Mouse (Mus musculus) stomach, embryonic 15.5 days (tissue): ENCODE measurements around the gene Epha7. TPM values are rescaled to one million over a fixed set of nuclear protein-coding genes. Genes with fewer than 3 reads are reported as not detected.

Experiments used
- ATAC-seq: fragments of 200-750 bp; cut with Nextera tagmentation; 2 replicates; pipeline ENCODE4 v1.8.0; 2017; ENCODE audit warnings: low read depth, moderate number of reproducible peaks, moderate TSS enrichment; ENCODE audit not compliant: insufficient read depth, low FRiP score
- H3K27ac ChIP-seq: fragments of 300-500 bp; sonication (generic); 2 replicates; pipeline ENCODE4 v1.5.1; 2015; ENCODE audit warnings: mild to moderate bottlenecking, inconsistent platforms
- H3K27me3 ChIP-seq: fragments of 300-500 bp; sonication (generic); replicated peaks from 2 replicates; pipeline ENCODE4 v1.6.1; 2015; ENCODE audit warnings: inconsistent platforms
- H3K36me3 ChIP-seq: fragments of 300-500 bp; sonication (generic); 2 replicates; pipeline ENCODE4 v1.6.1; 2015; ENCODE audit warnings: inconsistent platforms
- H3K4me1 ChIP-seq: fragments of 300-500 bp; sonication (generic); 2 replicates; pipeline ENCODE4 v1.6.1; 2015; ENCODE audit warnings: inconsistent platforms
- H3K4me2 ChIP-seq: fragments of 300-500 bp; sonication (generic); 2 replicates; pipeline ENCODE4 v1.6.1; 2015; ENCODE audit warnings: mild to moderate bottlenecking, inconsistent platforms
- H3K4me3 ChIP-seq: fragments of 300-500 bp; sonication (generic); replicated peaks from 2 replicates; pipeline ENCODE4 v1.5.1; 2015; ENCODE audit warnings: inconsistent platforms
- H3K9ac ChIP-seq: fragments of 300-500 bp; sonication (generic); 2 replicates; pipeline ENCODE4 v1.6.1; 2015; ENCODE audit warnings: inconsistent platforms
- H3K9me3 ChIP-seq: fragments of 300-500 bp; sonication (generic); 2 replicates; pipeline ENCODE4 v1.6.1; 2016; ENCODE audit warnings: inconsistent platforms
- WGBS: fragments of 180-500 bp; shearing (Covaris S2); methylation state at CpG from one replicate; pipeline ENCODE4 v1.1.7; 2015; 5-methylcytosine and 5-hydroxymethylcytosine counted together
- polyA plus RNA-seq: library from polyadenylated mRNA; unstranded; fragments of >200 nt; fragmentation: Nextera tagmentation; extraction: Ambion mirVana; gene quantifications from 2 replicates; pipeline ENCODE4 v1.2.1, GENCODE M21; 2015

Gene Epha7
- polyA plus RNA-seq, 1 experiment from 2014 or later: 21.8 TPM

GRCm38 (mm10) chr4:28850388-28850787 lies 37.5 kb downstream of the Epha7 start:
- H3K36me3 ChIP-seq: no peaks in the 10 kb centered on the region
- no peak for ATAC-seq
- H3K9ac ChIP-seq: no peak overlapping the region
- no peaks in the 10 kb centered on the region for H3K27me3 ChIP-seq
- no peaks in the 10 kb centered on the region for H3K9me3 ChIP-seq
- 41% methylated on average over 2 of the region's 2 CpGs for WGBS
- no peak overlapping the region for H3K4me3 ChIP-seq
- H3K4me2 ChIP-seq: no peak overlapping the region
- no peak overlapping the region for H3K27ac ChIP-seq
- H3K4me1 ChIP-seq: no peaks in the 10 kb centered on the region

DNA sequence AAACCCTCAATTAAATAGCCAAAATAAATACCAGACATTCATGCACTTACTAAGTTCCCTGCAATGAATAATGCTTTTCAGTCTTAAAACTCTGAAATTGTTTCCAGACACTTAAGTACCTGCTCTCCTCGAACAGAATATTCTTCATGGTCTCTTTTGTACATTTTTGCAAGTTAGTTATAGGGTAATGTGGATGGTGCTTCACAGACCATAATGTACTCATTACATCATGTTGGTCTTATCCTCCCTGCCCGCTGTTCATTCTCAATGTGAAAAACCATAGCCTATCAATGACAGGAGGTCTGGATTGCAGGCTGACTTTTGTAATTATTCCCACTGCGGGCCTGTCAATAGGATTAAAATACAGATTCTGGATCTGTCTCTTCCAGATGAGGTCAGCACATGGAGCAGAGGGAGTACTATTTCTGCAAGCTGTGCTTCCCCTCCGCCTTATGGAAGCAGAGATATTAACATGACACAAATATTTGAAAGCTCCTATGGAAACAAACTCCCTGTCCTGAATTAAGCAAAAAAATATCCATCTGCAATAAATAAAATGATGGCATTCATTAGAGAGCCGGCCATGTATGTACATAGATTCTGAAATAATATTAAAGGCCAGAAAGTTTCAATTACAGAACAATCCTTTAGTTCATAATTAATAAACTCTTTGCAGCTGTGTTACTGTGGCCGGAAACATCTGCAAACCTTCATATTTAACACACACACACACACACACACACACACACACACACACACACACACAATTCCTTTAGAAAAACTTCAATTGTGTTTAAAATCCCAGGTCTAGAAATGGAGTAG lies 50.1 kb downstream of the Epha7 start:
- 58% methylated on average over 6 of the region's 6 CpGs for WGBS
- Histone ChIP-seq H3K9me3 (no peaks in the 10 kb centered on the region), H3K27me3 (no peaks in the 10 kb centered on the region), H3K36me3 (no peaks in the 10 kb centered on the region), H3K4me1 (no peaks in the 10 kb centered on the region), H3K9ac (no peak overlapping the region), H3K4me2 (no peak overlapping the region), H3K27ac (no peak overlapping the region), H3K4me3 (no peak overlapping the region)
- ATAC-seq: no peak

- Histone ChIP-seq H3K27ac (no peak overlapping the region), H3K4me2 (no peak overlapping the region), H3K4me3 (no peak overlapping the region), H3K9ac (no peak overlapping the region), H3K36me3 (no peaks in the 10 kb centered on the region), H3K4me1 (no peaks in the 10 kb centered on the region), H3K9me3 (no peaks in the 10 kb centered on the region), H3K27me3 (no peaks in the 10 kb centered on the region)
- no peak for ATAC-seq
- 44% methylated on average over 2 of the region's 2 CpGs for WGBS
Observed at GRCm38 (mm10) chr4:28866411-28866810, 53.5 kb downstream of the Epha7 start.

- Histone ChIP-seq H3K4me2 (no peak overlapping the region), H3K9ac (no peak overlapping the region), H3K9me3 (no peaks in the 10 kb centered on the region), H3K36me3 (no peaks in the 10 kb centered on the region), H3K27me3 (no peaks in the 10 kb centered on the region), H3K4me1 (no peaks in the 10 kb centered on the region), H3K4me3 (no peak overlapping the region), H3K27ac (no peak overlapping the region)
- 89% methylated on average over 11 of the region's 11 CpGs for WGBS
- no peak for ATAC-seq
Observed at GRCm38 (mm10) chr4:28871615-28872014, 58.7 kb downstream of the Epha7 start.

GRCm38 (mm10) chr4:28881271-28882044 lies 68.5 kb downstream of the Epha7 start:
- Histone ChIP-seq H3K4me1 (no peaks in the 10 kb centered on the region), H3K9ac (no peak overlapping the region), H3K27ac (no peak overlapping the region), H3K9me3 (no peaks in the 10 kb centered on the region), H3K4me2 (no peak overlapping the region), H3K36me3 (no peaks in the 10 kb centered on the region), H3K27me3 (no peaks in the 10 kb centered on the region), H3K4me3 (no peak overlapping the region)
- ATAC-seq: no peak
- WGBS: 78% methylated on average over 5 of the region's 5 CpGs

GRCm38 (mm10) chr4:28889630-28890029 lies 76.7 kb downstream of the Epha7 start:
- 81% methylated on average over 5 of the region's 5 CpGs for WGBS
- H3K27me3 ChIP-seq: no peaks in the 10 kb centered on the region
- no peak overlapping the region for H3K9ac ChIP-seq
- no peaks in the 10 kb centered on the region for H3K9me3 ChIP-seq
- no peak overlapping the region for H3K4me2 ChIP-seq
- no peak overlapping the region for H3K27ac ChIP-seq
- no peaks in the 10 kb centered on the region for H3K36me3 ChIP-seq
- ATAC-seq: no peak
- no peaks in the 10 kb centered on the region for H3K4me1 ChIP-seq
- no peak overlapping the region for H3K4me3 ChIP-seq

DNA sequence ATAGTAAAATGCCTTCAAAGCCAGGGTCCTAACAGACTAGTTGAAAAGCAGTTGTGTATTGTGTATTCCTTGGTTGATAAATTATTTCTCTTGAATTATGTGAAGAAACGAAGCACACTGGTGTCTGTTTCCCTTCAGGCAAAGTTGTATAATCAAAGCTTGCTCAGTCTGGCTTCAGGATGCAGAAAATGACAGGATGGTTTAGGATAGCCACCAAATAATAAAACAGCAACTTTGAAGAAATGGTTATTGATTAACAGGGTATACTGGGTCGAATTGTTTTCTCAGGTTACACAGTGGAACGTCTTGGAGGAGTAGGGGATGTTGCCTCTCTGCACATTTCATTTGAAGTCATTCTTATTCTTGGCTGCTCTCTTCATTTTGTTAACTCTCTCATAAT lies 77.2 kb downstream of the Epha7 start:
- H3K9me3 ChIP-seq: no peaks in the 10 kb centered on the region
- WGBS: 31% methylated on average over 3 of the region's 3 CpGs
- H3K36me3 ChIP-seq: no peaks in the 10 kb centered on the region
- H3K27me3 ChIP-seq: no peaks in the 10 kb centered on the region
- H3K4me3 ChIP-seq: no peak overlapping the region
- no peak overlapping the region for H3K9ac ChIP-seq
- H3K4me1 ChIP-seq: no peaks in the 10 kb centered on the region
- ATAC-seq: no peak
- no peak overlapping the region for H3K27ac ChIP-seq
- H3K4me2 ChIP-seq: no peak overlapping the region

- H3K9ac ChIP-seq: no peak overlapping the region
- H3K9me3 ChIP-seq: no peaks in the 10 kb centered on the region
- 84% methylated on average over 7 of the region's 7 CpGs for WGBS
- no peak for ATAC-seq
- H3K27ac ChIP-seq: no peak overlapping the region
- no peak overlapping the region for H3K4me3 ChIP-seq
- no peaks in the 10 kb centered on the region for H3K36me3 ChIP-seq
- no peak overlapping the region for H3K4me2 ChIP-seq
- no peaks in the 10 kb centered on the region for H3K27me3 ChIP-seq
- H3K4me1 ChIP-seq: no peaks in the 10 kb centered on the region
Observed at GRCm38 (mm10) chr4:28895480-28895879, 82.5 kb downstream of the Epha7 start.

- no peak overlapping the region for H3K4me3 ChIP-seq
- WGBS: 92% methylated on average over 4 of the region's 4 CpGs
- no peak overlapping the region for H3K27ac ChIP-seq
- H3K9me3 ChIP-seq: no peaks in the 10 kb centered on the region
- H3K36me3 ChIP-seq: no peaks in the 10 kb centered on the region
- no peak for ATAC-seq
- H3K9ac ChIP-seq: no peak overlapping the region
- H3K4me2 ChIP-seq: no peak overlapping the region
- H3K27me3 ChIP-seq: no peaks in the 10 kb centered on the region
- H3K4me1 ChIP-seq: no peaks in the 10 kb centered on the region
Observed at GRCm38 (mm10) chr4:28899373-28899772, 86.4 kb downstream of the Epha7 start.

GRCm38 (mm10) chr4:28899783-28900182 lies 86.9 kb downstream of the Epha7 start:
- Histone ChIP-seq H3K9me3 (no peaks in the 10 kb centered on the region), H3K27ac (no peak overlapping the region), H3K4me1 (no peaks in the 10 kb centered on the region), H3K4me2 (no peak overlapping the region), H3K27me3 (no peaks in the 10 kb centered on the region), H3K36me3 (no peaks in the 10 kb centered on the region), H3K9ac (no peak overlapping the region), H3K4me3 (no peak overlapping the region)
- ATAC-seq: no peak
- WGBS: 90% methylated on average over 11 of the region's 11 CpGs

GRCm38 (mm10) chr4:28901496-28901895 lies 88.6 kb downstream of the Epha7 start:
- 95% methylated on average over 5 of the region's 5 CpGs for WGBS
- Histone ChIP-seq H3K4me2 (no peak overlapping the region), H3K9ac (no peak overlapping the region), H3K4me1 (no peaks in the 10 kb centered on the region), H3K9me3 (no peaks in the 10 kb centered on the region), H3K27me3 (no peaks in the 10 kb centered on the region), H3K27ac (no peak overlapping the region), H3K4me3 (no peak overlapping the region), H3K36me3 (no peaks in the 10 kb centered on the region)
- no peak for ATAC-seq

DNA sequence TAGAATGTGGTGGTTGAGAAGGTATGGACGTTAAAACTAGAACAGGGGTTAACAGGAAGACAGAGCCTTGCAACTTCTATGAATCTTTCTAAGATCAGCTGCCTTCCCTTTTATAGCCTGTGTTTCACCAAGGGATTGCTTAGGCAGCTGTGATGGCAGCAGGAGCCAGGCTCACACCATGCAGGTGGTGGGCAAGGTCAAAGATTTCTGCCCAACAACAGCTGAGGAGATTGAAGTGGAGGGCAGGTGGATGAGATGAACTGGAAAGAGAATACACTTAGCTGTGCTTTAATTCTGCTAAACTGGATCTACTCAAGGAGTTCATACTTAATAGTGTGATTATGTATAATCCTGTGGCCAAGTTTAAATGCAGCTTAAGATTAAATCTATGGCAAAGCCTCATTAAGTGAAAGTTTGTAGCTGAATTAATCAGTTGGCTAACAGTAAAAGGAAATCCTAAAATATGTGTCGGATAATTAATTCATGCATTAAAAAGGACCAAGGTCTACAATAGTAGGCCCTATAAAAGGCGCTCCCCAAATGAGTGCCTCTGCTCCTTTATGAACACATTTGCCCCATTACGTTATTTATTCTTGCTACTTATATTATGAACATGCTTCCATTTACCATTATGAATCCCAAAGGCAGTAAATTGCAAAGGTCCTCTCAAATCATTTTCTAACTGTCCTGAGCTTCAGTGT lies 89.2 kb downstream of the Epha7 start:
- Histone ChIP-seq H3K36me3 (no peaks in the 10 kb centered on the region), H3K4me3 (no peak overlapping the region), H3K27me3 (no peaks in the 10 kb centered on the region), H3K4me1 (no peaks in the 10 kb centered on the region), H3K9ac (no peak overlapping the region), H3K27ac (no peak overlapping the region), H3K4me2 (no peak overlapping the region), H3K9me3 (no peaks in the 10 kb centered on the region)
- WGBS: 89% methylated on average over 4 of the region's 4 CpGs
- no peak for ATAC-seq
